Mouse (Mus musculus): ENCODE measurements around the gene Olfr709-ps1.
"Not testable (repeated sequence)": the region's sequence is repeated elsewhere in the genome, so short reads cannot be mapped to it uniquely, and the experiment has no call there.

The Olfr709-ps1 gene

DNA sequence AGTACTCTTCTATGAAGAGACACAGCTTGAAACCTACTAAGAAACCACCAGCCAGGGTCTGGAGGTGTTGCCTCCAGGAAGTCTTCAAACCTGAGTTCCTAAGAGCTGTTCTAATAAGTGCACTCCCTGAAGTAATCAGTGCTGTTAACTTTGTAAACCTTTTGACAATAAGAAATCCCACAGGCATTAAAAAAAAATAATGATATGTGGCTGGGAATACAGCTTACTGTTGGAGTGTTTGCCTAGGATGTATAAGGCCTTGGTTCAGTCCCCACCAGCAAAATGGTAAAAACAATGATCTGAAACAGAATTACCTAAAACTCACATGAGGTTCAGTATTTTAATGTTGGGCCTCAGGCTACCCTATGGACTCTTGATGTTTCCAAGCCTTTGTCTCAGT is at the start of gene Olfr709-ps1:
TSS of gene Olfr709-ps1 (minus strand) at position 101 of the 400 bp plus-strand sequence.
- no peak for DNase-seq

DNA sequence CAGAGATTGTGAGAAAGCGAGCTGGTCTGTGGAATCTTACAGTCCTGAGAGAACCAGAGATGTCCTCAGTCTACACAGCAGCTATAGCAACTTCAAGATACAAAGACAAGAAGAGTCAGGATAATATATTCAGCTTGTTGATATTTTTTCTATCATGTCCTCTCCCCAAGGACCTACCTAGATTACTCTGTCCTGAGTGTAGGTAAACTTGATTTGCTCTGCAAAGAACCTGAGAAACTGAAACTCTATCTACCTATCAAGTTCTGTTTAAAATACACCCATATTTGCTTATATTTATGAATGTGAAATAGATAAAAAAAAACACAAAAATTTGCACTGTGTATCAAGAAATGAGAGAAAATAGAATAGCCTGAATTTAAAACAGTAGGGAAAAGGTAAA is 43.3 kb upstream of the Olfr709-ps1 start, which contains the start of gene Olfr711:
TSS of gene Olfr711 (minus strand) at position 101 of the 400 bp plus-strand sequence.
- no peak for DNase-seq

DNA sequence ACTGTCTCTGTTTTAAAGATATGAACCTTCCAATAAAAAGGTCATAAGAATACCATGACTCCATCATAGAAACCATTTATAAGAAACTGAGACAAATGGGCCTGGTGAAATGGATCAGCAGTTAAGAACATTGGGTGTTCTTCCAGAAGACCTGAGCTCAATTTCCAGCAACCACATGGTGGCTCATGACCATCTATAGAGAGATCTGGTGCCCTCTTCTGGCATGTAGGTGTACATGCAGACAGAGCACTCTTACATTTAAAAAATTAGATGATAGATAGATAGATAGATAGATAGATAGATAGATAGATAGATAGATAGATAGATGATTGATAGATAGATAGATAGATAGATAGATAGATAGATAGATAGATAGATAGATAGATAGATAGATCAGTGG is 35.5 kb upstream of the Olfr709-ps1 start:
- DNase-seq, result not testable (repeated sequence)

DNA sequence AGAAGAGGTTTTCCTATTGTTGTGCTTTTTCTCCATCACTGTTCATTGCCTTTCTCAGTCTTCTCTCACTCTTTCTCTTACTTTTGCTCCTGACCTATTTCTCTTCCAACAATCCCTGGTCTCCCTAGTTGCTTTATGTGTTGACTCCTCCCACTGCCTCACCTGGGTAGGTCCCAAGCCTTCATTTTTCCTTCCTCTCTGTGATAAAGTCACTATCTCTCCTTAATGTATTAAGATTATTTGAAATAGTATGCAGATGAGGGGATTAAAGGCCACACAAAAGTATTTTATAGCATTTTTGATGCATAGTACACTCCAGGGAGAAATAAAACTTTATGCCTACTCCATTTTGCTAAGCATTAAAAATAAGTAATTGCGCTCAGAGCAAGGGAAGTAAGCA is 31.8 kb upstream of the Olfr709-ps1 start, which contains the start of gene Olfr6:
TSS of gene Olfr6 (minus strand) at position 101 of the 400 bp plus-strand sequence.
- DNase-seq, result no peak

DNA sequence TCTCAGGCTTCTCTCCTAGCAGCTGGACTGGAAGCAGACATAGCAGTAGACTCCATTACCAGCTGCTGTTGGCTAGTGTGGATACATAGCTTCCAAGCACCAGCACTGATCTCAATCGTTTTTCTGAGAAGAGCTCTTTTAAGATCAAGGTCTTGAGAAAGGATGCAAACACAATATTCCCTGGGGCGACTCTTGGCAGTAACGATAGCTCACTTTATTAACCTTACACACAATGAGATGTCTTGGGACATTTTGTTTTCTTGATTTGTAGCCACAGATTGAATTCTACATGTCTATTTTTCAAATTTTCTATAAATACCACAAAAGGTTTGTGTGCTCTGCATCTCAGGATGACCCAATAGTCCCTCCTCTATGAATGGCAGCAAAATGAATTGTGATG is 16.2 kb upstream of the Olfr709-ps1 start, which contains the start of gene Olfr710:
TSS of gene Olfr710 (minus strand) at position 101 of the 400 bp plus-strand sequence.
- DNase-seq, result no peak

DNA sequence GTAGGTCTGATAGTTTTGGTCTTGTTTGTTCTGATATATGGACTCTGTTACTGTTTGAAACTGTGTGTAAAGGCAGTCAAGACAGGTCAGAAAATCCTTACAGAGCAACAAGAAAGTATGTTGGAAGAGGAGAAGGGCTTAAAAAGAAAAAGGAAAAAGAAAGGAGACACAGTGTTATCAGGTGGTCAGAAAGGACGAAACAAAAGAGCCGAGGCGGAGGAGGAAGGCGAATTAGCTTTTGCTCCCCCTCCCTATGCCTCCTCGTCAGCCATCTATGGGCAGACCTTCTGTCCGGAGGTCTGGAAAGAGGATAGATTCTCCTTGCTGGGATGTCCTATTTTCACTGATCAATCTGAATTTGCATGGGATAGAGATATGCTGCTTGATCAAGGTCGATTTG is 11.1 kb downstream of the Olfr709-ps1 start:
- DNase-seq, result peak; percentile 0 to 2

DNA sequence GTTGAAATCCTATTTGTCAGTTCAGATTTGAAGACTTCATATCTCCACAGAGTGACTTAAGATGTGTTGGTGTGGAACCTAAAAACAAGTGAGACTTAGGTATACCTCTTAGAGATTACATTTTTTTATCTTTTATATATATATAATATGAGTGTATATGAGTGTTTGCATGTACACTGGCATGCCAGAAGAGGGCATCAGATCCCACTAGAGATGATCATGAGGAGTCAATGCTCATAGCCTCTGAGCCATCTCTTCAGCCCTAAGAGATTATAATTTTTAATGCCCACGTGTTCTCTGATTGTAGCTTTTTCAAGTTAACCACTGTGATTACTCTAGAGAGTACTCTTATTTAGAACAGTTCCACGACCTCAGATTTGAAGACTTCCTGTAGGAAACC is 24.3 kb downstream of the Olfr709-ps1 start, which contains the start of gene Olfr1532-ps1:
TSS of gene Olfr1532-ps1 (plus strand) at position 326 of the 400 bp plus-strand sequence.
- no peak for DNase-seq

DNA sequence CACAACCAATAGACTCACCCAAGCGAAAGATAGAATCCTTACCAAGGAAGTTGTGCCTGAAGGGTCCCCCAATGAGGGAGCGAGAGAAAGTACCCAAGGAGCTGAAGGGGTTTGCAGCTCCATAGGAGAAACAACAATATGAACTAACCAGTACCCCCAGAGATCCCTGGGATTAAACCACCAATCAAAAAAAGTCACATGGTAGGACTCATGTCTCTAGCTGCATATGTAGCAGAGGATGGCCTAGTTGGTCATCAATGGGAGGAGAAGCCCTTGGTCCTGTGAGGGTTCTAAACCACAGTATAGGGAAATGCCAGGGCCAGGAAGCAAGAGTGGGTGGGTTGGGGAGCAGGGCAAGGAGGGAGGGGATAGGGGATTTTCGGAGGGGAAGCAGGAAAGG is 30.9 kb downstream of the Olfr709-ps1 start, which contains the start of gene Olfr707:
TSS of gene Olfr707 (minus strand) at position 101 of the 400 bp plus-strand sequence.
- not testable (repeated sequence) for DNase-seq

DNA sequence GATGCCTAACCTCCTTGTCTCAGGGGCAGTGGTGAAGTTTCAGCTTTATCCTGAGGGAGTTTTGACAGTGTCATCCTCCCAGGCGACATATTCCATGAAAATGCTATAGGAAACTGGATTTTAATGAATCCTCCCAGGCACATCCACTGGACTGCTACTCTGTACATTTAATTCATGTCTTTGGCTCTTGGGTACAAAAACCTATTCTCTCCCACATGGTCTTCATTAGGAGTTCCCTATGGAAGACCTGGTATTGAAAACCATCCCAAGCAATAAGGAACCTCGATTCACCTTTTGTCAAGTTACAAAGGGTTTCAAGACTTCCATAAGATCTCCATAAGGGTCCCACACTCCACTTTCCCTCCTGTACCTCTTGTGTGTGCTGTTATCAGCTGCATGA is 44.0 kb downstream of the Olfr709-ps1 start, which contains the start of gene Olfr706:
TSS of gene Olfr706 (minus strand) at position 101 of the 400 bp plus-strand sequence.
- no peak for DNase-seq

DNA sequence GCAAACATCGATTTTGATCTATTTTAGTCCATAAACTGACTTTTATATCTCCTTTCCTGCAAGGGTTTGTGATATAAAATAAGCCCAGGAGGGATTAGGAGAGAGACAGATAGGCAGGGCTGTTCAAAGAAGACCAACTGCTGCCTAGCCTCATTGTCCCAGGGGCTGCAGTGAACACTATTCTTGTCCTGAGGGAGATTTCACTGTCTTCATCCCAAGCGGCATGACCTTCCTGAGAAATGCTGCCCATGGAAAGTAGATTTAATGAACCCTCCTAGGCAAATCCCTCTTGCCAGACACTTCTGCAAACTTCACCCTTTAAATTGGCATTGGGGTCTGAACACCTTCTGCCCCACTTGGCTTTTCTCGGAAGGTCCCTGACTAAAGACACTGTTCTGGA is 55.2 kb downstream of the Olfr709-ps1 start, which contains the start of gene Olfr705:
TSS of gene Olfr705 (minus strand) at position 101 of the 400 bp plus-strand sequence.
- no peak for DNase-seq

Data from cerebellum, postnatal 10 days (tissue).